Mouse (Mus musculus): ENCODE data around the gene N4bp2l2. TPM values are rescaled to one million over a fixed set of nuclear protein-coding genes. Genes with fewer than 3 reads are reported as not detected.

The N4bp2l2 gene
- total and polyA plus RNA-seq, 2 experiments from 2014 or later = 26.5 to 93.1 TPM

GRCm38 (mm10) chr5:150620588-150621135 lies 45.3 kb downstream of the N4bp2l2 start:
- Histone ChIP-seq H3K4me2 (ENCODE audit: low read depth) (no peak overlapping the region), H3K4me3 (ENCODE audit: low read depth, low read length) (no peak overlapping the region), H3K4me1 (ENCODE audit: insufficient read depth) (no peaks in the 10 kb centered on the region), H3K27ac (ENCODE audit: low read depth, low read length) (no peak overlapping the region), H3K27me3 (ENCODE audit: insufficient read depth, low read length) (no peaks in the 10 kb centered on the region), H3K9ac (no peak overlapping the region), H3K9me3 (ENCODE audit: low read length) (no peaks in the 10 kb centered on the region), H3K36me3 (ENCODE audit: insufficient read depth) (no peaks in the 10 kb centered on the region; the same call in 1 of the 2 replicates)
- WGBS = 92% methylated on average over 7 of the region's 7 CpGs
- no peak for ATAC-seq
- DNase-seq = no peak
- no peak for TF ChIP-seq CTCF (IDR thresholded peaks at IDR 0.05; ENCODE audit: low read depth)

- Histone ChIP-seq H3K4me2 (ENCODE audit: low read depth) (no peak overlapping the region), H3K9me3 (ENCODE audit: low read length) (no peaks in the 10 kb centered on the region), H3K27me3 (ENCODE audit: insufficient read depth, low read length) (no peaks in the 10 kb centered on the region), H3K27ac (ENCODE audit: low read depth, low read length) (no peak overlapping the region), H3K9ac (no peak overlapping the region), H3K4me3 (ENCODE audit: low read depth, low read length) (no peak overlapping the region), H3K36me3 (ENCODE audit: insufficient read depth) (no peaks in the 10 kb centered on the region), H3K4me1 (ENCODE audit: insufficient read depth) (no peaks in the 10 kb centered on the region)
- DNase-seq = no peak
- ATAC-seq = no peak
- WGBS = 88% methylated on average over 10 of the region's 10 CpGs
- no peak for TF ChIP-seq CTCF (IDR thresholded peaks at IDR 0.05; ENCODE audit: low read depth)
These were observed 47.2 kb downstream of the N4bp2l2 start for GRCm38 (mm10) chr5:150618599-150619355.

- Histone ChIP-seq H3K4me1 (ENCODE audit: insufficient read depth) (no peaks in the 10 kb centered on the region), H3K9me3 (ENCODE audit: low read length) (no peaks in the 10 kb centered on the region), H3K4me3 (ENCODE audit: low read depth, low read length) (no peak overlapping the region), H3K36me3 (ENCODE audit: insufficient read depth) (no peaks in the 10 kb centered on the region), H3K27me3 (ENCODE audit: insufficient read depth, low read length) (no peaks in the 10 kb centered on the region), H3K4me2 (ENCODE audit: low read depth) (no peak overlapping the region), H3K9ac (no peak overlapping the region), H3K27ac (ENCODE audit: low read depth, low read length) (no peak overlapping the region)
- DNase-seq (no peak), ATAC-seq (no peak)
- WGBS = 86% methylated on average over 3 of the region's 3 CpGs
- no peak for TF ChIP-seq CTCF (IDR thresholded peaks at IDR 0.05; ENCODE audit: low read depth)
These were observed 49.3 kb downstream of the N4bp2l2 start for GRCm38 (mm10) chr5:150616731-150617130.

- no peak for TF ChIP-seq CTCF (IDR thresholded peaks at IDR 0.05; ENCODE audit: low read depth)
- no peaks in the 10 kb centered on the region for H3K36me3 ChIP-seq (ENCODE audit: insufficient read depth)
- no peak overlapping the region for H3K9ac ChIP-seq
- H3K4me3 ChIP-seq (ENCODE audit: low read depth, low read length) = no peak overlapping the region
- H3K9me3 ChIP-seq (ENCODE audit: low read length) = no peaks in the 10 kb centered on the region
- no peaks in the 10 kb centered on the region for H3K4me1 ChIP-seq (ENCODE audit: insufficient read depth)
- ATAC-seq (no peak), DNase-seq (no peak)
- WGBS = 93% methylated on average over 2 of the region's 2 CpGs
- H3K27me3 ChIP-seq (ENCODE audit: insufficient read depth, low read length) = no peaks in the 10 kb centered on the region
- H3K27ac ChIP-seq (ENCODE audit: low read depth, low read length) = no peak overlapping the region
- no peak overlapping the region for H3K4me2 ChIP-seq (ENCODE audit: low read depth)
These were observed 49.8 kb downstream of the N4bp2l2 start for GRCm38 (mm10) chr5:150616216-150616615.

GRCm38 (mm10) chr5:150614054-150614453 lies 51.9 kb downstream of the N4bp2l2 start:
- H3K27ac ChIP-seq (ENCODE audit: low read depth, low read length) = no peak overlapping the region
- no peak overlapping the region for H3K9ac ChIP-seq
- no peaks in the 10 kb centered on the region for H3K36me3 ChIP-seq (ENCODE audit: insufficient read depth)
- no peaks in the 10 kb centered on the region for H3K9me3 ChIP-seq (ENCODE audit: low read length)
- no peak for DNase-seq
- H3K4me1 ChIP-seq (ENCODE audit: insufficient read depth) = no peaks in the 10 kb centered on the region
- H3K4me2 ChIP-seq (ENCODE audit: low read depth) = no peak overlapping the region
- TF ChIP-seq CTCF (IDR thresholded peaks at IDR 0.05; ENCODE audit: low read depth) = no peak
- ATAC-seq = no peak
- no peak overlapping the region for H3K4me3 ChIP-seq (ENCODE audit: low read depth, low read length)
- H3K27me3 ChIP-seq (ENCODE audit: insufficient read depth, low read length) = no peaks in the 10 kb centered on the region
- 95% methylated on average over 2 of the region's 2 CpGs for WGBS

- H3K4me1 ChIP-seq (ENCODE audit: insufficient read depth) = no peaks in the 10 kb centered on the region
- no peak overlapping the region for H3K4me2 ChIP-seq (ENCODE audit: low read depth)
- H3K27me3 ChIP-seq (ENCODE audit: insufficient read depth, low read length) = no peaks in the 10 kb centered on the region
- 79% methylated on average over 12 of the region's 12 CpGs for WGBS
- no peak overlapping the region for H3K4me3 ChIP-seq (ENCODE audit: low read depth, low read length)
- no peaks in the 10 kb centered on the region for H3K9me3 ChIP-seq (ENCODE audit: low read length)
- ATAC-seq (no peak), DNase-seq (no peak)
- no peak for TF ChIP-seq CTCF (IDR thresholded peaks at IDR 0.05; ENCODE audit: low read depth)
- peaks cover 6% of the 10 kb centered on the region; the same call in 1 of the 2 replicates for H3K36me3 ChIP-seq (ENCODE audit: insufficient read depth)
- H3K9ac ChIP-seq = no peak overlapping the region
- H3K27ac ChIP-seq (ENCODE audit: low read depth, low read length) = no peak overlapping the region
These were observed 54.3 kb downstream of the N4bp2l2 start for GRCm38 (mm10) chr5:150611697-150612096.

GRCm38 (mm10) chr5:150611136-150611535 lies 54.8 kb downstream of the N4bp2l2 start:
- Histone ChIP-seq H3K27ac (ENCODE audit: low read depth, low read length) (no peak overlapping the region), H3K9me3 (ENCODE audit: low read length) (no peaks in the 10 kb centered on the region), H3K4me3 (ENCODE audit: low read depth, low read length) (no peak overlapping the region), H3K4me1 (ENCODE audit: insufficient read depth) (no peaks in the 10 kb centered on the region), H3K9ac (no peak overlapping the region), H3K36me3 (ENCODE audit: insufficient read depth) (peaks cover 10% of the 10 kb centered on the region; the same call in 1 of the 2 replicates), H3K4me2 (ENCODE audit: low read depth) (no peak overlapping the region), H3K27me3 (ENCODE audit: insufficient read depth, low read length) (no peaks in the 10 kb centered on the region)
- ATAC-seq = no peak
- WGBS = 89% methylated on average over 1 of the region's 1 CpGs
- no peak for DNase-seq
- no peak for TF ChIP-seq CTCF (IDR thresholded peaks at IDR 0.05; ENCODE audit: low read depth)

Data from forebrain, postnatal 0 days (tissue).